Mouse (Mus musculus) kidney, postnatal 0 days (tissue): ENCODE data around the gene Stau1. TPM values are rescaled to one million over a fixed set of nuclear protein-coding genes. Genes with fewer than 3 reads are reported as not detected.

Experiments
- ATAC-seq: fragments of 200-750 bp; cut with Nextera tagmentation; replicated peaks from 2 replicates; pipeline ENCODE4 v1.8.0; 2017; ENCODE audit warnings: low read depth, moderate number of reproducible peaks, moderate TSS enrichment, moderate library complexity; ENCODE audit not compliant: low FRiP score
- DNase-seq: peaks from one replicate; pipeline ENCODE4 v3.0.0-alpha.2; 2016; ENCODE audit warnings: low spot score
- H3K27ac ChIP-seq: fragments of 300-500 bp; sonication (generic); 2 replicates; pipeline ENCODE4 v1.5.1; 2014; ENCODE audit warnings: mild to moderate bottlenecking
- H3K27me3 ChIP-seq: fragments of 300-500 bp; sonication (generic); 2 replicates; pipeline ENCODE4 v1.6.1; 2014; ENCODE audit warnings: low read length, mixed read lengths; ENCODE audit not compliant: insufficient read depth
- H3K36me3 ChIP-seq: fragments of 300-500 bp; sonication (generic); 2 replicates; pipeline ENCODE4 v1.6.1; 2014; ENCODE audit warnings: low read length, mixed read lengths; ENCODE audit not compliant: insufficient read depth
- H3K4me1 ChIP-seq: fragments of 300-500 bp; sonication (generic); replicated peaks from 2 replicates; pipeline ENCODE4 v1.6.1; 2014; ENCODE audit warnings: antibody characterized with exemption, low read length, mixed read lengths; ENCODE audit not compliant: insufficient read depth
- H3K4me2 ChIP-seq: fragments of 300-500 bp; sonication (generic); 2 replicates; pipeline ENCODE4 v1.6.1; 2014; ENCODE audit warnings: mild to moderate bottlenecking, low read length, moderate library complexity, mixed read lengths
- H3K4me3 ChIP-seq: fragments of 300-500 bp; sonication (generic); replicated peaks from 2 replicates; pipeline ENCODE4 v1.5.1; 2014; ENCODE audit warnings: low read depth, low read length
- H3K9ac ChIP-seq: fragments of 300-500 bp; sonication (generic); 2 replicates; pipeline ENCODE4 v1.6.1; 2014; ENCODE audit warnings: low read depth, low read length
- H3K9me3 ChIP-seq: fragments of 300-500 bp; sonication (generic); replicated peaks from 2 replicates; pipeline ENCODE4 v1.6.1; 2016; ENCODE audit warnings: low read length, inconsistent platforms, mixed read lengths
- CTCF ChIP-seq: IDR thresholded peaks from 2 replicates; pipeline ENCODE4 v1.5.1; 2016; ENCODE audit warnings: antibody characterized with exemption, low read depth, mild to moderate bottlenecking, moderate library complexity
- WGBS: fragments of 180-500 bp; shearing (Covaris S2); extraction: QIAGEN DNeasy Blood & Tissue Kit; methylation state at CpG from one replicate; pipeline ENCODE4 v1.1.7; 2014; 5-methylcytosine and 5-hydroxymethylcytosine counted together
- polyA plus RNA-seq: library from polyadenylated mRNA; unstranded; fragments of >200 nt; fragmentation: Nextera tagmentation; extraction: Ambion mirVana; gene quantifications from 2 replicates; pipeline ENCODE4 v1.2.1, GENCODE M21; 2015

Gene Stau1
- polyA plus RNA-seq, 1 experiment from 2014 or later, result 61.4 TPM

GRCm38 (mm10) chr2:166960648-166961330 lies 35.3 kb downstream of the Stau1 start:
- WGBS, result 85% methylated on average over 8 of the region's 8 CpGs
- H3K4me1 ChIP-seq, result no peaks in the 10 kb centered on the region
- no peaks in the 10 kb centered on the region for H3K27me3 ChIP-seq
- H3K4me3 ChIP-seq, result no peak overlapping the region
- H3K9me3 ChIP-seq, result no peaks in the 10 kb centered on the region
- H3K9ac ChIP-seq, result no peak overlapping the region
- H3K36me3 ChIP-seq, result peaks cover 24% of the 10 kb centered on the region; the same call in 1 of the 2 replicates
- no peak for ATAC-seq
- no peak overlapping the region for H3K4me2 ChIP-seq
- no peak overlapping the region for H3K27ac ChIP-seq
- TF ChIP-seq CTCF, result no peak
- DNase-seq, result no peak

- peak; percentile 75 for DNase-seq
These were observed 39.3 kb downstream of the Stau1 start for GRCm38 (mm10) chr2:166956805-166957204.

GRCm38 (mm10) chr2:166952151-166952550 lies 43.9 kb downstream of the Stau1 start:
- Histone ChIP-seq H3K9me3 (no peaks in the 10 kb centered on the region), H3K9ac (no peak overlapping the region), H3K27me3 (no peaks in the 10 kb centered on the region), H3K36me3 (peaks cover 74% of the 10 kb centered on the region), H3K4me3 (no peak overlapping the region), H3K27ac (no peak overlapping the region), H3K4me2 (no peak overlapping the region), H3K4me1 (no peaks in the 10 kb centered on the region)
- DNase-seq (no peak), ATAC-seq (no peak; the same call in 1 of the 2 replicates)
- no peak for TF ChIP-seq CTCF
- 82% methylated on average over 6 of the region's 6 CpGs for WGBS

More at GRCm38 (mm10) chr2:166956805-166957204, 39.3 kb downstream of the Stau1 start:
- TF ChIP-seq CTCF, result peak; percentile 73
- WGBS, result 53% methylated on average over 7 of the region's 7 CpGs
- no peaks in the 10 kb centered on the region for H3K9me3 ChIP-seq
- no peak overlapping the region for H3K27ac ChIP-seq
- H3K27me3 ChIP-seq, result no peaks in the 10 kb centered on the region
- no peak overlapping the region for H3K4me3 ChIP-seq
- no peak overlapping the region for H3K9ac ChIP-seq
- ATAC-seq, result no peak
- no peak overlapping the region for H3K4me2 ChIP-seq
- peaks cover 53% of the 10 kb centered on the region for H3K36me3 ChIP-seq
- no peaks in the 10 kb centered on the region for H3K4me1 ChIP-seq

DNA sequence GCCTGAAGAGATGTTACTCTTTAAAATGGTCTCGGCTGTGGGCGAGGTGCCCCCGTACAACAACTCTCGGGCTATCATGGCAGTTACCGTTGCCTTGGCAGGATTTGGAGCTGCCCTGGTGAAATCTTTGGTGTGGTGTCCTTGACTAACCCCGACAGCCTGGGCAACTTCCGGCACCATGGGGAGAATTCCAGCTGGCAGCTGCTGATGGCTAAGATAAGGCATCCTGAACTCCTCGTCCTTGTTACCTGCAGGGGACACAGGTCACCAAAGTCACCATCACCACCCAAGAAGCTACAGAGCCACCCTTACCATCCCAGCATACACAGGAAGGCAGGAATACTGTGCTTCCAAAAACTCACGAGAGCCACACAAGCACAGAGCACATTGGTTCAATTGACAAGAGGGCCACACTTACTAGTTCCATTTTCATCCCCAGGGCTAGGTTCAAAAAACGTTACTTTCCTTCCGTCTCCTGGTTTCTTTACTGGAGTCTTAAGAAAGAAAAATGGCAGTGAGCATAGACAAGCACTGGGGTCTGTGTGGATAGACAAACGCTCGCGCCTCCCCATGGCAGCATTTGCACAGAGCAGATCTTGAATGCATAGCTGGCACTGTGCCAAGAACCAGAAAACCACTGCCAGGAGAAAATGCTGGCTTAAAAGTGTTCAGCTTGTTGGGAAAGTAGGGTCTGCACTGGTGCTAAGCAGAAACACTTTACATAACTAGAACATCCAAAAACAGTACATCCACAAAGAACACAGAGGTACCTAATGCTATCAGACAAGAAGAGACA lies 45.0 kb downstream of the Stau1 start:
- no peak for ATAC-seq
- TF ChIP-seq CTCF, result no peak
- no peaks in the 10 kb centered on the region for H3K27me3 ChIP-seq

GRCm38 (mm10) chr2:166948936-166949335 lies 47.2 kb downstream of the Stau1 start:
- H3K9me3 ChIP-seq, result no peaks in the 10 kb centered on the region
- no peak for TF ChIP-seq CTCF
- 90% methylated on average over 10 of the region's 10 CpGs for WGBS
- DNase-seq (no peak), ATAC-seq (no peak)
- H3K4me2 ChIP-seq, result no peak overlapping the region
- H3K4me3 ChIP-seq, result no peak overlapping the region
- no peak overlapping the region for H3K27ac ChIP-seq
- H3K4me1 ChIP-seq, result no peaks in the 10 kb centered on the region
- H3K27me3 ChIP-seq, result no peaks in the 10 kb centered on the region
- no peak overlapping the region for H3K9ac ChIP-seq
- peaks cover 82% of the 10 kb centered on the region for H3K36me3 ChIP-seq

More for the DNA sequence above, 45.0 kb downstream of the Stau1 start:
- 76% methylated on average over 14 of the region's 14 CpGs for WGBS
- H3K4me1 ChIP-seq, result no peaks in the 10 kb centered on the region
- H3K36me3 ChIP-seq, result peaks cover 82% of the 10 kb centered on the region
- H3K9ac ChIP-seq, result no peak overlapping the region
- H3K27ac ChIP-seq, result no peak overlapping the region
- no peak overlapping the region for H3K4me2 ChIP-seq
- peak; percentile 20 for DNase-seq
- H3K9me3 ChIP-seq, result no peaks in the 10 kb centered on the region
- H3K4me3 ChIP-seq, result no peak overlapping the region

- no peak overlapping the region for H3K9ac ChIP-seq
- WGBS, result 59% methylated on average over 1 of the region's 1 CpGs
- H3K4me3 ChIP-seq, result no peak overlapping the region
- H3K4me2 ChIP-seq, result no peak overlapping the region
- no peaks in the 10 kb centered on the region for H3K9me3 ChIP-seq
- no peak overlapping the region for H3K27ac ChIP-seq
- no peak for ATAC-seq
- no peaks in the 10 kb centered on the region for H3K4me1 ChIP-seq
- peaks cover 84% of the 10 kb centered on the region for H3K36me3 ChIP-seq
- no peaks in the 10 kb centered on the region for H3K27me3 ChIP-seq
- no peak for TF ChIP-seq CTCF
- DNase-seq, result no peak
These were observed 47.9 kb downstream of the Stau1 start for GRCm38 (mm10) chr2:166948246-166948645.
